20 mouse cellular contexts compared by ENCODE assay signal in the genomic region with DNA sequence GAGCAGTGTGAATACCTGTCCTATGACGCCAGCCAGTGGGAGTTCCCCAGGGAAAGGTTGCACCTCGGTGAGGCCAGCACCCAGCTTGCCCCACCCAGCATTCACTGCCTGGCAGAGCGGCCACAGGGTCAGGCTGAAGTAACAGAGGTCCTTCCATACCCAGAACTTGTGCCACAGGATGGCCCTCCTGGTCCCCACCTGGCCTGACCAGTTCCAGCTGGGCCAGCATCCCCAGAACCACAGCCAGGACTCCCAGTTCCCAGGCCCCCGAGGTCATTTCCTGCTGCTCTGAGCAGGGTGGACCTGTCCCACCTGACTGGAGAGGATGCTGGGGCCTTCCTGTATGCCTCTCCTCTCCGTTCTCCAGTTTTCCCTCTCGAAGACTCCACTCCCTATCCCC. TPM values are rescaled to one million over a fixed set of nuclear protein-coding genes. Genes with fewer than 3 reads are reported as not detected.
"Had no signal": no experiment of that assay in that cellular context is flagged by ENCODE, and none has a peak within 500 bp of the region (broad histone marks: within the 10 kb centered on the region; RNA-seq: fewer than 3 reads in every experiment).

No protein-coding gene starts in this region.

- DNase-seq: retina, postnatal 1 day; right cerebral cortex, adult 18-20 months; right cerebral cortex, postnatal 14 days; right cerebral cortex, postnatal 25 days; right cerebral cortex, postnatal 4 days; spleen, adult 18-20 months; thymus, adult 18-20 months; thymus, adult 2 months; thymus, postnatal 14 days; thymus, postnatal 25 days; thymus, postnatal 36 days; thymus, postnatal 4 days had no signal

- H3K4me2 ChIP-seq: stomach, embryonic 15.5 days had no signal

- H3K4me3 ChIP-seq: neural tube, embryonic 12.5 days; neural tube, embryonic 13.5 days; stomach, embryonic 15.5 days had no signal

- H3K27ac ChIP-seq: neural tube, embryonic 12.5 days; neural tube, embryonic 13.5 days; stomach, embryonic 15.5 days had no signal

- H3K36me3 ChIP-seq: neural tube, embryonic 12.5 days; neural tube, embryonic 13.5 days; stomach, embryonic 15.5 days had no signal

- H3K9me3 ChIP-seq: neural tube, embryonic 12.5 days; neural tube, embryonic 13.5 days; stomach, embryonic 15.5 days had no signal

- H3K9ac ChIP-seq: neural tube, embryonic 12.5 days; neural tube, embryonic 13.5 days; stomach, embryonic 15.5 days had no signal

RNA-seq across cellular contexts. Expression of a gene that starts 26.6 kb away (rescaled TPM):
- total RNA-seq: neutrophil, adult 5-6 weeks had no signal

RNA-seq across cellular contexts. Expression of a gene that starts 27.7 kb away (rescaled TPM):
- total RNA-seq: neutrophil, adult 5-6 weeks had no signal
- polyA plus RNA-seq: neural tube, embryonic 11.5 days; neural tube, embryonic 12.5 days; neural tube, embryonic 13.5 days; neural tube, embryonic 14.5 days; stomach, embryonic 14.5 days; stomach, embryonic 15.5 days; stomach, embryonic 16.5 days had no signal
